Mouse (Mus musculus): ENCODE measurements around the gene Cntnap2. TPM values are rescaled to one million over a fixed set of nuclear protein-coding genes. Genes with fewer than 3 reads are reported as not detected.

Gene Cntnap2
- polyA plus RNA-seq, 2 experiments: 1.5 to 2.5 TPM

- H3K36me3 ChIP-seq (ENCODE audit: control insufficient read depth, insufficient read depth, low read length): no peaks in the 10 kb centered on the region
- H3K4me3 ChIP-seq (replicated peaks; ENCODE audit: low read length): no peak overlapping the region
- no peak for TF ChIP-seq POLR2A (IDR thresholded peaks at IDR 0.05; ENCODE audit: borderline replicate concordance, extremely low read depth, insufficient read depth, insufficient read length)
- H3K27me3 ChIP-seq (ENCODE audit: control insufficient read depth, insufficient read depth, low read length): no peaks in the 10 kb centered on the region
- H3K9ac ChIP-seq (ENCODE audit: low read depth, low read length, severe bottlenecking): no peak overlapping the region
- no peak overlapping the region for H3K4me2 ChIP-seq (replicated peaks; ENCODE audit: low read depth, low read length, severe bottlenecking)
- H3K9me3 ChIP-seq (ENCODE audit: control insufficient read depth, low read length): no peaks in the 10 kb centered on the region
- H3K27ac ChIP-seq (replicated peaks; ENCODE audit: low read depth, low read length): no peak overlapping the region
- ATAC-seq (ENCODE audit: low FRiP score, low read depth) (no peak), DNase-seq (ENCODE audit: low spot score) (no peak)
- WGBS: 31% methylated on average over 5 of the region's 5 CpGs
- H3K4me1 ChIP-seq (ENCODE audit: control insufficient read depth, insufficient read depth, low read length): no peaks in the 10 kb centered on the region
These were observed 2264.7 kb downstream of the Cntnap2 start for GRCm38 (mm10) chr6:47323886-47324285.

GRCm38 (mm10) chr6:47328281-47328680, 2269.1 kb downstream of the Cntnap2 start:
- 84% methylated on average over 3 of the region's 3 CpGs for WGBS
- DNase-seq (ENCODE audit: low spot score) (no peak), ATAC-seq (ENCODE audit: low FRiP score, low read depth) (no peak)
- no peak overlapping the region for H3K27ac ChIP-seq (replicated peaks; ENCODE audit: low read depth, low read length)
- no peaks in the 10 kb centered on the region for H3K27me3 ChIP-seq (ENCODE audit: control insufficient read depth, insufficient read depth, low read length)
- no peaks in the 10 kb centered on the region for H3K4me1 ChIP-seq (ENCODE audit: control insufficient read depth, insufficient read depth, low read length)
- no peak overlapping the region for H3K4me3 ChIP-seq (replicated peaks; ENCODE audit: low read length)
- no peak for TF ChIP-seq POLR2A (IDR thresholded peaks at IDR 0.05; ENCODE audit: borderline replicate concordance, extremely low read depth, insufficient read depth, insufficient read length)
- H3K36me3 ChIP-seq (ENCODE audit: control insufficient read depth, insufficient read depth, low read length): no peaks in the 10 kb centered on the region
- no peak overlapping the region for H3K4me2 ChIP-seq (replicated peaks; ENCODE audit: low read depth, low read length, severe bottlenecking)
- no peak overlapping the region for H3K9ac ChIP-seq (ENCODE audit: low read depth, low read length, severe bottlenecking)
- H3K9me3 ChIP-seq (ENCODE audit: control insufficient read depth, low read length): no peaks in the 10 kb centered on the region

GRCm38 (mm10) chr6:47329212-47329611, 2270.1 kb downstream of the Cntnap2 start:
- H3K4me2 ChIP-seq (replicated peaks; ENCODE audit: low read depth, low read length, severe bottlenecking): no peak overlapping the region
- no peaks in the 10 kb centered on the region for H3K4me1 ChIP-seq (ENCODE audit: control insufficient read depth, insufficient read depth, low read length)
- ATAC-seq (ENCODE audit: low FRiP score, low read depth): no peak
- TF ChIP-seq POLR2A (IDR thresholded peaks at IDR 0.05; ENCODE audit: borderline replicate concordance, extremely low read depth, insufficient read depth, insufficient read length): no peak
- 28% methylated on average over 4 of the region's 4 CpGs for WGBS
- no peak for DNase-seq (ENCODE audit: low spot score)
- no peak overlapping the region for H3K9ac ChIP-seq (ENCODE audit: low read depth, low read length, severe bottlenecking)
- H3K9me3 ChIP-seq (ENCODE audit: control insufficient read depth, low read length): no peaks in the 10 kb centered on the region
- H3K27me3 ChIP-seq (ENCODE audit: control insufficient read depth, insufficient read depth, low read length): no peaks in the 10 kb centered on the region
- no peaks in the 10 kb centered on the region for H3K36me3 ChIP-seq (ENCODE audit: control insufficient read depth, insufficient read depth, low read length)
- no peak overlapping the region for H3K27ac ChIP-seq (replicated peaks; ENCODE audit: low read depth, low read length)
- H3K4me3 ChIP-seq (replicated peaks; ENCODE audit: low read length): no peak overlapping the region

- no peak for TF ChIP-seq POLR2A (IDR thresholded peaks at IDR 0.05; ENCODE audit: borderline replicate concordance, extremely low read depth, insufficient read depth, insufficient read length)
- Histone ChIP-seq H3K9me3 (ENCODE audit: control insufficient read depth, low read length) (no peaks in the 10 kb centered on the region), H3K9ac (ENCODE audit: low read depth, low read length, severe bottlenecking) (no peak overlapping the region), H3K4me2 (replicated peaks; ENCODE audit: low read depth, low read length, severe bottlenecking) (no peak overlapping the region), H3K4me3 (replicated peaks; ENCODE audit: low read length) (no peak overlapping the region), H3K27ac (replicated peaks; ENCODE audit: low read depth, low read length) (no peak overlapping the region), H3K4me1 (ENCODE audit: control insufficient read depth, insufficient read depth, low read length) (no peaks in the 10 kb centered on the region), H3K36me3 (ENCODE audit: control insufficient read depth, insufficient read depth, low read length) (no peaks in the 10 kb centered on the region), H3K27me3 (ENCODE audit: control insufficient read depth, insufficient read depth, low read length) (no peaks in the 10 kb centered on the region)
- ATAC-seq (ENCODE audit: low FRiP score, low read depth) (no peak), DNase-seq (ENCODE audit: low spot score) (no peak)
- 57% methylated on average over 4 of the region's 4 CpGs for WGBS
These were observed 2273.9 kb downstream of the Cntnap2 start for GRCm38 (mm10) chr6:47333016-47333415.

- Histone ChIP-seq H3K4me3 (replicated peaks; ENCODE audit: low read length) (no peak overlapping the region), H3K36me3 (ENCODE audit: control insufficient read depth, insufficient read depth, low read length) (no peaks in the 10 kb centered on the region), H3K27ac (replicated peaks; ENCODE audit: low read depth, low read length) (no peak overlapping the region), H3K9me3 (ENCODE audit: control insufficient read depth, low read length) (no peaks in the 10 kb centered on the region), H3K9ac (ENCODE audit: low read depth, low read length, severe bottlenecking) (no peak overlapping the region), H3K4me2 (replicated peaks; ENCODE audit: low read depth, low read length, severe bottlenecking) (no peak overlapping the region), H3K27me3 (ENCODE audit: control insufficient read depth, insufficient read depth, low read length) (no peaks in the 10 kb centered on the region), H3K4me1 (ENCODE audit: control insufficient read depth, insufficient read depth, low read length) (no peaks in the 10 kb centered on the region)
- TF ChIP-seq POLR2A (IDR thresholded peaks at IDR 0.05; ENCODE audit: borderline replicate concordance, extremely low read depth, insufficient read depth, insufficient read length): no peak
- DNase-seq (ENCODE audit: low spot score): no peak
- no peak for ATAC-seq (ENCODE audit: low FRiP score, low read depth)
- WGBS: 88% methylated on average over 2 of the region's 2 CpGs
These were observed 2275.2 kb downstream of the Cntnap2 start for GRCm38 (mm10) chr6:47334377-47334776.

GRCm38 (mm10) chr6:47337300-47337699, 2278.1 kb downstream of the Cntnap2 start:
- Histone ChIP-seq H3K27me3 (ENCODE audit: control insufficient read depth, insufficient read depth, low read length) (no peaks in the 10 kb centered on the region), H3K27ac (replicated peaks; ENCODE audit: low read depth, low read length) (no peak overlapping the region), H3K9ac (ENCODE audit: low read depth, low read length, severe bottlenecking) (no peak overlapping the region), H3K9me3 (ENCODE audit: control insufficient read depth, low read length) (no peaks in the 10 kb centered on the region), H3K4me3 (replicated peaks; ENCODE audit: low read length) (no peak overlapping the region), H3K4me2 (replicated peaks; ENCODE audit: low read depth, low read length, severe bottlenecking) (no peak overlapping the region), H3K36me3 (ENCODE audit: control insufficient read depth, insufficient read depth, low read length) (no peaks in the 10 kb centered on the region), H3K4me1 (ENCODE audit: control insufficient read depth, insufficient read depth, low read length) (no peaks in the 10 kb centered on the region)
- ATAC-seq (ENCODE audit: low FRiP score, low read depth) (no peak), DNase-seq (ENCODE audit: low spot score) (no peak)
- TF ChIP-seq POLR2A (IDR thresholded peaks at IDR 0.05; ENCODE audit: borderline replicate concordance, extremely low read depth, insufficient read depth, insufficient read length): no peak
- WGBS: 70% methylated on average over 4 of the region's 4 CpGs

Measured in limb, embryonic 14.5 days (tissue).